Mouse (Mus musculus) thymus, postnatal 36 days (tissue): ENCODE measurements at regions not wholly inside any gene's neighbourhood (a gene's known extent, or its start where the extent isn't known, plus 50 kb on each side); places are given as distances from the start of the nearest gene placed in this dataset.

Experiments used
- DNase-seq, 2 experiments: peaks; one replicate each; pipeline ENCODE4 v3.0.0; 2022; ENCODE audit warnings: mixed read lengths in 2 of 2

GRCm38 (mm10) chr2:79548039-79548600, 87.0 kb upstream of the Itprid2 start:
- peak in 1 of 2 experiments; percentile 12 for DNase-seq

DNA sequence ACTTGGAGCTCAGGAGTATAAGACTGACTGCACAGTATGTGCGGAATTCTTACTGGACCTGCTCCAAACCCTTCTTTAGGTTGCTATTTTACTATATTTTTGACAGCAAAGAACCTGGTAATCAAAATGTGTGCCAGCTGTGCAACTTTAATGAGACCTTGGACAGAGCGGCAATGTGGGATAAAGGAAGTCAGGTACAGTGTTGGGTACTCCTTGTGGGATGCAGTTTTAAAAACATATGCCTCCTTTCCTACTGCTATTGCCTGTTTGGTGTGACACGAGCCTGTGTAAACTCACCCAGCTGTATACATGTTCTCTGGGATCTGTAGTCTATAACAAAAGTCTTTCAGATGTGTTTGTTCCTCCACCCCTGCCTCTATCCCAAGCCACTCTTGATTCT, 85.4 kb upstream of the Itprid2 start:
- DNase-seq = no peak

DNA sequence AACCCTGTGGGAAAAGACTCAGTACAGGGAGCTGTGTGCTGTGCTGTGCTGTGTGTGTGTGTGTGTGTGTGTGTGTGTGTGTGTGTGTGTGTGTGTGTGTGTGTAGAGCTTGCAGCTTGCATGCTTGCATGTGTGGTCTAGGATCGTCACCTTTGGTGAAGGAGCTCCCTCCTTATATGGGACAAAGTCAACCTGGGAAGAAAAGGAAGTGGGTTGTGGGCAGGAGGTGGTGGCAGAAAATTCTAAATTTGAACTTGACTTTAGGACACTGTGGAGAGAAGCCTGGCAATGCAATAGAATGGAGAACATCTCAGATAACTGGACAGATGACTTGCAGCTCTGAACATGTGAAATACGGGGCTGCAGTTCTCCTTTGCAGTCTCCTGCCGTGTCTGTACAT, 84.7 kb upstream of the Itprid2 start:
- peak; percentile 10 to 17 for DNase-seq

- no peak for DNase-seq
These were observed 82.7 kb upstream of the Itprid2 start for GRCm38 (mm10) chr2:79552481-79552880.

DNA sequence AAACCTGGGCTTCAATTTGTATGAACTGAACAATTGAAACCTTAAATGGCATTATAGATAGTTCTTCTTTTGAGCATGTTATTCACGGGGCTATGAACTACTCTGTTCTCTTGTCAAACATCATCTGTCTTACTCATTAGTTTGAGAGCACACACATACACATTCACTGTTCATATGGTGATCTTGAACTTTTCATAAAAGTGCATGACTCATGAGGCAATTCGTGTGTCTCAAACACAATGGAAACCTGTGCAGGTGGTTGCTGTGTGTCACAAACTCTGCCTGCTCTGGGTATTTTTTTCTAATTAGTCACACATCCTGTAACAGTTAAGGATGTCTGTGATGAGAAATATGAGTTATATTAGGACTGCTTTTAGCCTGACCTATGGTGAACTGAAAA, 79.8 kb upstream of the Itprid2 start:
- no peak for DNase-seq

DNA sequence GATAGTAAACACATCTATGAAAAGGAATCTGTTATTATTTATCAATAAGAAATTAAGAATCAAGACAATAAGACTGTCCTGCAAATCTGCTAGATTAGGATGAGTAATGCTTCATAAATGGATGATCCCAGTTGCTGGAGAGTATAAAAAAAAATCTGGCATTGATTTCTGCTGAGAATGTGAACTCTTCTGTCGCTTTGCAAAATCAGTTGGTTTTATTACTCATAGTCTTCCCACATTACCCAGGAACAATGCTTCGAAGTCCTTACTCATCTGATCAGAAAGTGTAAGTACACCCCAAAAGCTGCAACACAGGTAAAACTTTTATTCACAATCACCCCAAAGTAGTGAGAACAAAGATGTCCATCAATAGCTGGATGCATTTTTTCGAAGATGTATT, 77.8 kb upstream of the Itprid2 start:
- no peak for DNase-seq

DNA sequence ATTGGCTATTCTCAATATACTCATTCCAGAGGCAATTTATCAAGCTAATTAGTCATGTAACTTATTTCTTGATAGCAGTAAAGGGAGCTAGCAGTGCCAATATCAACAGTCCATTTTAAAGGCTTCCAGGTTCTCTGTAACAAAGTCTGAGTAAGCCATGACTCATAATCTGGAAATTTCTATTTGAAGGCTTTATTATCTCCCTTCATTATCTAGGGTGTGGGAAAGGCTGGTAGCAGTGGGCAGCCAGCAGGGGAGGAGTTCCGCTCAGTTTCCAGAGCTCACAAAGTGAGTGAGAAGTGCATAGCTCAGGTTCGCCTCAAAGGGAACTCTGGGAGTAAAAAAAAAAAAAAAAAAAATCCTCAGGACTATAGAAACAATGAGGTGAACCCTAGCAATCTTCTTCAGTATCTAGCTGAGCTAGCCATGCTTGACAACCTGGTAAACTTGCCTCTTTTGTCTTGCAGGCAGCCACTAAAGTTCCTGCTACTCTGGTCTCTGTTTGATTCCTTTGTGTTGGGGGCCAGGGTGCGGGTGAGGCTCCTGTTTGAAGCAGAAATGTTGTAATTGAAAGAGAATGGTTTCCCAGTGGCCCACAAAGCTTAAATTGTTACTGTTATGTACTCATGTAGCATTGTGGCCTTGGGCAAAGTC, 68.7 kb upstream of the Itprid2 start:
- DNase-seq = no peak

DNA sequence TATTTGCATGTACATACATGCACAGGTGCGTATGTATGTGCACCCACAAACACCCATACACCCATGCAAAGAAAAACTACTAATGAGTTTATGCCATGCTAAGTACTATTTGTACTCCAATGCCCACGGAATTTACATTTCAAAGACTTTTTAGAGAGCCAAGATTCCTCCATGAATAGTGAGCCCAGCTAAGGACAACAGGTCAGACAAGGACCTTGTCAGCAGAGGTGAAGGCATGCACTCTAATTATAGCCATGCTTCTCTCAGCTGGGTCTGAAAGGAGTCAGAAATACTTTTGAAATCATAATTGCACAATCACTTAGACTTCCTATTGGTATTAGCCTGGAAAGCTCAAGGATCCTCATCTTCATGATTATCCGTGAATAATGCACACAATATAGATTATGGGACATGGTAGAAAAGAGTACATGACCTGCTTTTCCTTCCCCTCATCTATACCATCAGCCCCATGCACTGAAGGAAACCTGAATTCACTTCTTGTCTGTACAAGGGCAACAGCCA, 67.7 kb upstream of the Itprid2 start:
- DNase-seq = no peak

- no peak for DNase-seq
These were observed 65.5 kb upstream of the Itprid2 start for GRCm38 (mm10) chr2:79569663-79570062.

DNA sequence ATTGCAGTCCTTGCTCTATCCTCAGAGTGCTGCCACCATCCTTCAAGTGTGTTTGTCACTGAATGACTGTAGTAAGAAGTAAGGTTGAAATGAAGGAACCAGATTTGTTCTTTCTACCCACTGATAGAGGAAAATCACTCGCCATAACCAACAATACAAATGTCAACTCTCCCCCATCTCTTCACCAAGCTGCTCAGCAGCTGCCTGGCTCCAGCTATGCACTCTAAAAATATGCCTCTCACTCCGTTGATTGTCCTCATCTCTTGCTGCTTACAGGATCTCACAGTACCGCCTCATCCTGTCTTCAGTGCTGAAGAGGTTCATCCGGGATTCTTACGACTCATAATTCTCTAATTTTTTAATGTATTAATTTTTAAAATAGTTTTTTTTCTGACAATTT, 63.2 kb upstream of the Itprid2 start:
- DNase-seq = no peak

DNA sequence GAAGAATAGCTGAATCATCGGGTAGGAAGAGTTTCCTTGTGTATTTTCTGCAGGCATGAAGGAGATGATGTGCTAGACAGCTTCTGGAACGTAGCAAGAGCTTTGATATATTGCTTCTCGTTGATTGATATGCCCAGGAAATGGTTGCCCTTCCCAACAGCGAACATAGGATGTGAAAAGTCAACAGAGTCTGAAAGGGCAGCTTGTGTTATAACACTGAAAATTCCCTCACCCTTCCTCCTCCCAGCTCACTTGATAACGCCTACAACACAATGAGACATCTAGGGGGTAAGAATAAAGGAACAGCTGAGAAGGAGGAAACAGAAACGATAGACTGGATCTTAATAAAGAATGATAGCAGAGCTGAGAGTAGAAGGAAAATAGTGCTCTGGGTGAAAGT, 60.1 kb upstream of the Itprid2 start:
- no peak for DNase-seq

GRCm38 (mm10) chr2:79585022-79585774, 50.0 kb upstream of the Itprid2 start:
- no peak for DNase-seq
